Mouse (Mus musculus): ENCODE measurements around the gene Krtap31-1. TPM values are rescaled to one million over a fixed set of nuclear protein-coding genes. Genes with fewer than 3 reads are reported as not detected.
"Not testable (repeated sequence)": the region's sequence is repeated elsewhere in the genome, so short reads cannot be mapped to it uniquely, and the experiment has no call there.

Krtap31-1 gene
- polyA plus RNA-seq (2015; fragmentation: Nextera tagmentation; extraction: Ambion mirVana) = not detected in 2 replicates

DNA sequence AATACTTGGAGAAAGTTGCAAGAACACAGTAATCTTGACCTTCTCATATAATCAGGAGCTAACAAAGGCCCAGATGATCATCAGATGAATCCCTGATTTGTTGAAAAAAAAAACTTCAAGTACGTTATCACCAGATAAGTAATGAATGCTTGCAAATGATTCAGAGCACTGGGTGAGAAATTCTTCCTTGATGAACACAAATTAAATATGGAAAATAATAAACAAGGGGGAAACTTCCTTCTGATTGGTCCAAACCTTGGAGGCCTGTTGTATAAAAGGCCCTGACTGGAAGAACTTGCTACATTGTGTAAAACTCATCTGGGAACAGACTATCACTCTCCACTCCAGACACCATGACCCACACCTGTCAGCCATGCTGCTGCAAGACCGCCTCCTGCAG lies at the start of gene Krtap31-1:
Gene Krtap31-1, plus strand, starts transcription at position 301 of the 400 bp plus-strand sequence.
- H3K4me3 ChIP-seq = no peak within 1 kb of the TSS
- no peaks in the 10 kb centered on the region for H3K36me3 ChIP-seq
- no peaks in the 10 kb centered on the region for H3K4me1 ChIP-seq
- no peak within 1 kb of the TSS for H3K27ac ChIP-seq
- no peak within 1 kb of the TSS for H3K4me2 ChIP-seq
- 75% methylated on average over 2 of the region's 2 CpGs for WGBS
- H3K9me3 ChIP-seq = no peaks in the 10 kb centered on the region
- no peak within 1 kb of the TSS for H3K9ac ChIP-seq
- no peaks in the 10 kb centered on the region for H3K27me3 ChIP-seq
- ATAC-seq (ENCODE audit: insufficient number of reproducible peaks, low FRiP score, low TSS enrichment, low read depth) = no peak

DNA sequence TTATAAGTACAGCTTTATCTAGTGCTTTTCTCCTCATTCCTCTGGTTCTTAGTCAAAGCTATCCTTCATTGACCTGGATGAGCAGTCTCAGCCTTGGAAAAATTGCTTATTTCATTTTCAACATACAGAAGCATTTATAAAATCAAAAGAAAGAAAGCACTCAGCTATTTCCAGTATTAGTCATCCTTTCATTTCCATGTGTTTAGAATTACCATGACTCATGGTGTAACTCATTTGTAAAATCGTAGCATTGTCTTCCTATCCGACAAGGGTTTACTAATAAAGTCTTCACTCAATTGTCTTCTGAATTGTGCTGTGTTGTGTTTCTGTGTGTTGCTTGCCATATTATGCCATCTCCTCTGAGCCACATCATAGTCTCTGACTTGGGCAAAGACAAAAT lies 49.0 kb upstream of the Krtap31-1 start:
- WGBS = 70% methylated on average over 2 of the region's 2 CpGs

DNA sequence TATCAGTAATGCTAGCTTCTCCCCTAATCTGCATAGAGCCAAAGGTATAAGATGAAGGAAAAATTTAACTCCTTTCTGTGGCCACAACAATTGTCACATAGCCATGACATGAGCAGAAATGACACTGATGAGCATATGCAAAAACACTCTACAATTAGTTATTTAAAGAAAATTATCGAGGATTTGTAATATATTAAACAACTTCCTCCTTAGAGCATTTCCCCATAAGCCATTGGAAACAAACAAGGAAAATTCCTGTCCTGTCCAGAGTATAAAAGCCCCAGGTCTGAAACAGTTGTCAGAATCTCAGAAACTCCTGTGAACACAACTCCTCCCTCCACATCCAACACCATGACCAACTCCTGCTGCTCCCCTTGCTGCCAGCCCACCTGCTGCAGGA lies 43.5 kb upstream of the Krtap31-1 start, which contains the start of gene Gm11559:
Gene Gm11559, plus strand, starts transcription at position 301 of the 400 bp plus-strand sequence.
- H3K27ac ChIP-seq; H3K27me3 ChIP-seq; H3K4me1 ChIP-seq; H3K9ac ChIP-seq; H3K4me3 ChIP-seq; ATAC-seq (ENCODE audit: insufficient number of reproducible peaks, low FRiP score, low TSS enrichment, low read depth); H3K4me2 ChIP-seq; H3K36me3 ChIP-seq; H3K9me3 ChIP-seq: not testable (repeated sequence)
- 51% methylated on average over 1 of the region's 1 CpGs for WGBS

More for the DNA sequence above, 49.0 kb upstream of the Krtap31-1 start:
- no peaks in the 10 kb centered on the region for H3K27me3 ChIP-seq
- H3K4me3 ChIP-seq = no peak overlapping the region
- no peak overlapping the region for H3K4me2 ChIP-seq
- no peaks in the 10 kb centered on the region for H3K36me3 ChIP-seq
- H3K9ac ChIP-seq = no peak overlapping the region
- ATAC-seq (ENCODE audit: insufficient number of reproducible peaks, low FRiP score, low TSS enrichment, low read depth) = no peak
- H3K9me3 ChIP-seq = no peaks in the 10 kb centered on the region
- H3K27ac ChIP-seq = no peak overlapping the region
- no peaks in the 10 kb centered on the region for H3K4me1 ChIP-seq

DNA sequence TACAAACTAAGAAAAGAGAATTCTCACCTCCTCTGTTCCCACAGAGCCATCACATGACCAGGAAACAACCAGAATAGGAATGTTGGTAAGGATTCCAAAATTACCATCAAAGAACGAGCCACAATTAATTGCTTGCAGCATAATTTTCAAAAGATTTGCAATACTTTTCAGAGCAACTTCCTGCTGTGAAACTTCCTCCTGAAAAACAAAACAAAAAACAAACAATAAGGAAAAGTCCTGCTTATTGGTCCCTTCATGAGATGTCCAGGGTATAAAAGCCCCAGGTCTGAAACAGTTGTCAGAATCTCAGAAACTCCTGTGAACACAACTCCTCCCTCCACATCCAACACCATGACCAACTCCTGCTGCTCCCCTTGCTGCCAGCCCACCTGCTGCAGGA lies 34.6 kb upstream of the Krtap31-1 start, which contains the start of gene Krtap9-1:
Gene Krtap9-1, plus strand, starts transcription at position 301 of the 400 bp plus-strand sequence.
- H3K4me1 ChIP-seq; H3K4me3 ChIP-seq; ATAC-seq (ENCODE audit: insufficient number of reproducible peaks, low FRiP score, low TSS enrichment, low read depth); H3K9me3 ChIP-seq; H3K27ac ChIP-seq; H3K4me2 ChIP-seq; H3K27me3 ChIP-seq; H3K36me3 ChIP-seq; H3K9ac ChIP-seq: not testable (repeated sequence)
- WGBS = 60% methylated on average over 1 of the region's 1 CpGs

DNA sequence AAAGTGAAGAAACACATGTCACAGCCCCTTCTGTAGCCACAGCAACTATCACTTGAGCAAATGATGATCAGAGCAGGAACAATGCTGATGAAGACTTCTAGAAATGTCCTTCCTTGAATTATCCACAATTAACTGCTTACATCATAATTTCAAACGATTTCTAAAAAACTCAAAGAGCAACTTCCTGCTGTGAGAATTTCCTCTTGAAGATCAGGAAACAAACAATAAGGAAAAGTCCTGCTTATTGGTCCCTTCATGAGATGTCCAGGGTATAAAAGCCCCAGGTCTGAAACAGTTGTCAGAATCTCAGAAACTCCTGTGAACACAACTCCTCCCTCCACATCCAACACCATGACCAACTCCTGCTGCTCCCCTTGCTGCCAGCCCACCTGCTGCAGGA lies 28.8 kb upstream of the Krtap31-1 start, which contains the start of gene Gm11567:
Gene Gm11567, plus strand, starts transcription at position 301 of the 400 bp plus-strand sequence.
- not testable (repeated sequence) for H3K27ac ChIP-seq; H3K9me3 ChIP-seq; H3K4me1 ChIP-seq; H3K36me3 ChIP-seq; H3K27me3 ChIP-seq; H3K9ac ChIP-seq; H3K4me2 ChIP-seq; ATAC-seq (ENCODE audit: insufficient number of reproducible peaks, low FRiP score, low TSS enrichment, low read depth); H3K4me3 ChIP-seq
- 31% methylated on average over 1 of the region's 1 CpGs for WGBS

DNA sequence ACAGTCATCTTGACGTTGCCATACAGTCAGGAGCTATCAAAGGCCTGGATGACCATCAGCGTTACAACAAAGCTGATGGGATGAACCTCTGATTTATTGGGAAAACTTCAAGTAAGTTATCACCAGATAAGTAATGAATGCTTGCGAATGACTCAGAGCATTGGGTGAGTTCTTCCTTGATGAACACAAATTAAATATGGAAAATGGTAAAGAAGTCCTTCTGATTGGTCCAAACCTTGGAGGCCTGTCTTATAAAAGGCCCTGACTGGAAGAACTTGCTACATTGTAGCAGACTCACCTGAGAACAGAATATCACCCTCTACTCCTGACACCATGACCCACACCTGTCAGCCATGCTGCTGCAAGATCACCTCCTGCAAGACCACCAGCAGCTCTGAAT lies 6.7 kb downstream of the Krtap31-1 start, which contains the start of gene Gm11565:
Gene Gm11565, plus strand, starts transcription at position 301 of the 400 bp plus-strand sequence.
- WGBS = 89% methylated on average over 3 of the region's 3 CpGs
- no peak for ATAC-seq (ENCODE audit: insufficient number of reproducible peaks, low FRiP score, low TSS enrichment, low read depth)
- Histone ChIP-seq H3K27ac (no peak within 1 kb of the TSS), H3K9me3 (no peaks in the 10 kb centered on the region), H3K27me3 (0 out of 2 replicates have a peak, but pooled peaks cover 3% of the 10 kb centered on the region), H3K36me3 (no peaks in the 10 kb centered on the region), H3K4me2 (no peak within 1 kb of the TSS), H3K4me1 (no peaks in the 10 kb centered on the region), H3K9ac (no peak within 1 kb of the TSS), H3K4me3 (no peak within 1 kb of the TSS)

DNA sequence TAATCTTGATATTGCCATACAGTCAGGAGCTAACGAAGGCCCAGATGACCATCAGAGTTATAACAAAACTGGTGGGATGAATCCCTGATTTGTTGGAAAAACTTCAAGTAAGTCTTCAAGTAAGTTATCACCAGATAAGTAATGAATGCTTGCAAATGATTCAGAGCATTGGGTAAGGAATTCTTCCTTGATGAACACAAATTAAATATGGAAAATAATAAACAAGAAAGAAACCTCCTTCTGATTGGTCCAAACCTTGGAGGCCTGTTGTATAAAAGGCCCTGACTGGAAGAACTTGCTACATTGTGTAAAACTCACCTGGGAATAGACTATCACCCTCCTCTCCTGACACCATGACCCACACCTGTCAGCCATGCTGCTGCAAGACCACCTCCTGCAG lies 28.3 kb downstream of the Krtap31-1 start, which contains the start of gene Krtap31-2:
Gene Krtap31-2, plus strand, starts transcription at position 301 of the 400 bp plus-strand sequence.
- no peak within 1 kb of the TSS for H3K27ac ChIP-seq
- H3K36me3 ChIP-seq = no peaks in the 10 kb centered on the region
- no peaks in the 10 kb centered on the region for H3K9me3 ChIP-seq
- WGBS = 88% methylated on average over 1 of the region's 1 CpGs
- H3K27me3 ChIP-seq = no peaks in the 10 kb centered on the region
- H3K4me2 ChIP-seq = no peak within 1 kb of the TSS
- no peak within 1 kb of the TSS for H3K4me3 ChIP-seq
- H3K9ac ChIP-seq = no peak within 1 kb of the TSS
- H3K4me1 ChIP-seq = no peaks in the 10 kb centered on the region
- ATAC-seq (ENCODE audit: insufficient number of reproducible peaks, low FRiP score, low TSS enrichment, low read depth) = no peak

DNA sequence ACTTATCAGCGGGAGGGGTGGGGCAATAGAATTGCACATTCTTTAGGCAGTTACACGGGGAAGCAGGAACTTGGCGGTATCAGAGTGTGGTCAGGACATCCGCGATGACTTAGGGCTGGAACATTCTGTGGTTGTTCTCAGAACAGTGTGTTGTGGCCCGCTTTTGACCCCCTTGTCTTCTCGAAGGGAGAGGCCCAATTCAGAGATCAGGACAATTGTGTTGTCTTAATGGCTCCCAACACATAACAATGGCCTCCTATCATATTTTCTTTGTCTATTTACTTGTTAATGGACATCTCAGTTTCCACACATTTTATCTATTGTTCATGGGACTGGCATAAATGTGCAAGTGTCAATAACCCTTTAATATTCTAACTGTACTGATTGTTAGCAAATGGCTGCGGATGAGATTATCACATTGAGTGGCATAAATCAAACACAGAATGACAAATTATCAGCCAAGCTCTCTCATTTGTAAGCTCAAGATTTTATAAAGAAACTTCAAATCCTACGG lies 30.1 kb downstream of the Krtap31-1 start:
- no peak overlapping the region for H3K4me3 ChIP-seq
- H3K27ac ChIP-seq = no peak overlapping the region
- no peaks in the 10 kb centered on the region for H3K27me3 ChIP-seq
- H3K4me2 ChIP-seq = no peak overlapping the region
- H3K4me1 ChIP-seq = no peaks in the 10 kb centered on the region
- no peak for ATAC-seq (ENCODE audit: insufficient number of reproducible peaks, low FRiP score, low TSS enrichment, low read depth)
- H3K9ac ChIP-seq = no peak overlapping the region
- H3K36me3 ChIP-seq = no peaks in the 10 kb centered on the region
- WGBS = 85% methylated on average over 9 of the region's 9 CpGs
- no peaks in the 10 kb centered on the region for H3K9me3 ChIP-seq

DNA sequence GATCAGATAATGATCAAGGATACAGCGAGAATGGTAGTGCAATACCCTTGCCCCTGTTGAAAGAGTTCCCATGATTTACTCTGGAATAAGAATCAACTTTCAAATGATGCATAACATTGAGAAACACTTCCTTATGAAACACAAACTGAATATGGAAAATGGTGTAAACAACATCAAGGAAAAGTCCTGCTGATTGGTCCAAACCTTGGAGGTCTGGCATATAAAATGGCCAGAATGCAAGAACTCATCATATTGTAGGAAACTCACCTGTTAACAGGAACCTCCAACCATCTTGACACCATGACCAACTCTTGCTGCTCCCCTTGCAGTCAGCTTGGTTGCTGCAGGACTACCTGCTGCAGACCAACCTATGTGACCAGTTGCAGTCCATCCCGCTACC lies 40.5 kb downstream of the Krtap31-1 start, which contains the start of gene Krtap9-5:
Gene Krtap9-5, plus strand, starts transcription at position 301 of the 400 bp plus-strand sequence.
- WGBS = 80% methylated on average over 2 of the region's 2 CpGs
- H3K9ac ChIP-seq = no peak within 1 kb of the TSS
- H3K36me3 ChIP-seq = no peaks in the 10 kb centered on the region
- H3K27ac ChIP-seq = no peak within 1 kb of the TSS
- H3K9me3 ChIP-seq = no peaks in the 10 kb centered on the region
- ATAC-seq (ENCODE audit: insufficient number of reproducible peaks, low FRiP score, low TSS enrichment, low read depth) = no peak
- H3K27me3 ChIP-seq = no peaks in the 10 kb centered on the region
- H3K4me2 ChIP-seq = no peak within 1 kb of the TSS
- H3K4me3 ChIP-seq = no peak within 1 kb of the TSS
- H3K4me1 ChIP-seq = no peaks in the 10 kb centered on the region

Other genes with a start within 250 kb of the Krtap31-1 start
- not detected in 2 replicates for gene Gm11563, start 249.0 kb upstream of the Krtap31-1 start, polyA plus RNA-seq (2015; fragmentation: Nextera tagmentation; extraction: Ambion mirVana)
- gene Krtap4-6, start 242.0 kb upstream of the Krtap31-1 start, polyA plus RNA-seq (2015; fragmentation: Nextera tagmentation; extraction: Ambion mirVana) = not detected in 2 replicates
- not detected in 2 replicates for gene Gm14190, start 217.2 kb upstream of the Krtap31-1 start, polyA plus RNA-seq (2015; fragmentation: Nextera tagmentation; extraction: Ambion mirVana)
- not detected in 2 replicates for gene Gm14180, start 173.6 kb upstream of the Krtap31-1 start, polyA plus RNA-seq (2015; fragmentation: Nextera tagmentation; extraction: Ambion mirVana)
- not detected in 2 replicates for gene Gm11595, start 135.0 kb upstream of the Krtap31-1 start, polyA plus RNA-seq (2015; fragmentation: Nextera tagmentation; extraction: Ambion mirVana)
- gene Krtap4-8, start 127.2 kb upstream of the Krtap31-1 start, polyA plus RNA-seq (2015; fragmentation: Nextera tagmentation; extraction: Ambion mirVana) = not detected in 2 replicates
- not detected in 2 replicates for gene Krtap4-9, start 122.7 kb upstream of the Krtap31-1 start, polyA plus RNA-seq (2015; fragmentation: Nextera tagmentation; extraction: Ambion mirVana)
- gene Gm11596, start 114.5 kb upstream of the Krtap31-1 start, polyA plus RNA-seq (2015; fragmentation: Nextera tagmentation; extraction: Ambion mirVana) = not detected in 2 replicates
- gene Gm11569, start 109.0 kb upstream of the Krtap31-1 start, polyA plus RNA-seq (2015; fragmentation: Nextera tagmentation; extraction: Ambion mirVana) = not detected in 2 replicates
- gene Gm11554, start 103.5 kb upstream of the Krtap31-1 start, polyA plus RNA-seq (2015; fragmentation: Nextera tagmentation; extraction: Ambion mirVana) = not detected in 2 replicates
- not detected in 2 replicates for gene Krtap4-13, start 98.0 kb upstream of the Krtap31-1 start, polyA plus RNA-seq (2015; fragmentation: Nextera tagmentation; extraction: Ambion mirVana)
- not detected in 2 replicates for gene Gm11564, start 92.3 kb upstream of the Krtap31-1 start, polyA plus RNA-seq (2015; fragmentation: Nextera tagmentation; extraction: Ambion mirVana)
- gene 2300003K06Rik, start 69.9 kb upstream of the Krtap31-1 start, polyA plus RNA-seq (2015; fragmentation: Nextera tagmentation; extraction: Ambion mirVana) = not detected in 2 replicates
- not detected in 2 replicates for gene Krtap4-16, start 56.3 kb upstream of the Krtap31-1 start, polyA plus RNA-seq (2015; fragmentation: Nextera tagmentation; extraction: Ambion mirVana)
- gene Gm11568, start 50.0 kb upstream of the Krtap31-1 start, polyA plus RNA-seq (2015; fragmentation: Nextera tagmentation; extraction: Ambion mirVana) = not detected in 2 replicates
- gene Gm11559, start 43.4 kb upstream of the Krtap31-1 start, polyA plus RNA-seq (2015; fragmentation: Nextera tagmentation; extraction: Ambion mirVana) = not detected in 2 replicates
- not detected in 2 replicates for gene Krtap9-1, start 34.5 kb upstream of the Krtap31-1 start, polyA plus RNA-seq (2015; fragmentation: Nextera tagmentation; extraction: Ambion mirVana)
- gene Gm11567, start 28.7 kb upstream of the Krtap31-1 start, polyA plus RNA-seq (2015; fragmentation: Nextera tagmentation; extraction: Ambion mirVana) = not detected in 2 replicates
- gene Gm11565, start 6.8 kb downstream of the Krtap31-1 start, polyA plus RNA-seq (2015; fragmentation: Nextera tagmentation; extraction: Ambion mirVana) = not detected in 2 replicates
- gene Krtap31-2, start 28.4 kb downstream of the Krtap31-1 start, polyA plus RNA-seq (2015; fragmentation: Nextera tagmentation; extraction: Ambion mirVana) = not detected in 2 replicates
- not detected in 2 replicates for gene Krtap9-5, start 40.6 kb downstream of the Krtap31-1 start, polyA plus RNA-seq (2015; fragmentation: Nextera tagmentation; extraction: Ambion mirVana)
- gene Krtap29-1, start 71.1 kb downstream of the Krtap31-1 start, polyA plus RNA-seq (2015; fragmentation: Nextera tagmentation; extraction: Ambion mirVana) = not detected in 2 replicates
- 0.09 TPM in 1 of 2 replicates, not detected in the other for gene Krtap16-1, start 78.7 kb downstream of the Krtap31-1 start, polyA plus RNA-seq (2015; fragmentation: Nextera tagmentation; extraction: Ambion mirVana)
- 0.47 and 0.48 TPM in 2 replicates for gene Krtap17-1, start 86.1 kb downstream of the Krtap31-1 start, polyA plus RNA-seq (2015; fragmentation: Nextera tagmentation; extraction: Ambion mirVana)
- gene Krt33a, start 108.3 kb downstream of the Krtap31-1 start, polyA plus RNA-seq (2015; fragmentation: Nextera tagmentation; extraction: Ambion mirVana) = 0.18 and 0.58 TPM in 2 replicates
- gene Krt33b, start 121.9 kb downstream of the Krtap31-1 start, polyA plus RNA-seq (2015; fragmentation: Nextera tagmentation; extraction: Ambion mirVana) = 1.1 and 1.7 TPM in 2 replicates
- 1.1 and 2.6 TPM in 2 replicates for gene Krt34, start 133.6 kb downstream of the Krtap31-1 start, polyA plus RNA-seq (2015; fragmentation: Nextera tagmentation; extraction: Ambion mirVana)
- 2.5 and 5.4 TPM in 2 replicates for gene Krt31, start 142.6 kb downstream of the Krtap31-1 start, polyA plus RNA-seq (2015; fragmentation: Nextera tagmentation; extraction: Ambion mirVana)
- gene Krt32, start 180.3 kb downstream of the Krtap31-1 start, polyA plus RNA-seq (2015; fragmentation: Nextera tagmentation; extraction: Ambion mirVana) = 2.0 and 2.4 TPM in 2 replicates
- gene Krt35, start 188.3 kb downstream of the Krtap31-1 start, polyA plus RNA-seq (2015; fragmentation: Nextera tagmentation; extraction: Ambion mirVana) = 23.6 and 26.4 TPM in 2 replicates
- gene Krt36, start 197.7 kb downstream of the Krtap31-1 start, polyA plus RNA-seq (2015; fragmentation: Nextera tagmentation; extraction: Ambion mirVana) = 55.9 and 83.7 TPM in 2 replicates
- 50.3 and 60.2 TPM in 2 replicates for gene Krt13, start 213.6 kb downstream of the Krtap31-1 start, polyA plus RNA-seq (2015; fragmentation: Nextera tagmentation; extraction: Ambion mirVana)
- 1,213 and 1,252 TPM in 2 replicates for gene Krt15, start 228.0 kb downstream of the Krtap31-1 start, polyA plus RNA-seq (2015; fragmentation: Nextera tagmentation; extraction: Ambion mirVana)
- gene Krt19, start 240.7 kb downstream of the Krtap31-1 start, polyA plus RNA-seq (2015; fragmentation: Nextera tagmentation; extraction: Ambion mirVana) = 417 and 437 TPM in 2 replicates

All from limb, embryonic 15.5 days (tissue).